Mouse (Mus musculus) C2C12 (cell line): ENCODE data around the gene Psmc2.

Source experiments
- CTCF ChIP-seq: IDR thresholded peaks from one replicate; pipeline ENCODE4 v1.5.1; 2011; ENCODE audit not compliant: control insufficient read depth, insufficient read depth, insufficient read length
- FOSL1 ChIP-seq: IDR thresholded peaks from one replicate; pipeline ENCODE4 v1.8.0; 2011; ENCODE audit warnings: mild to moderate bottlenecking, low read length; ENCODE audit not compliant: poor library complexity, insufficient read depth, severe bottlenecking
- MAX ChIP-seq: IDR thresholded peaks from one replicate; pipeline ENCODE4 v1.6.1; 2011; ENCODE audit warnings: mild to moderate bottlenecking, control low read depth
- MYOD1 ChIP-seq: IDR thresholded peaks from one replicate; pipeline ENCODE4 v1.6.1; 2011; ENCODE audit warnings: low read depth; ENCODE audit not compliant: control insufficient read depth, insufficient read length
- MYOG ChIP-seq: IDR thresholded peaks from one replicate; pipeline ENCODE4 v1.6.1; 2011; ENCODE audit not compliant: control insufficient read depth, insufficient read length; ENCODE audit errors: extremely low read depth
- USF1 ChIP-seq: IDR thresholded peaks from one replicate; pipeline ENCODE4 v1.6.1; 2011; ENCODE audit warnings: low read depth, mild to moderate bottlenecking, control low read depth, moderate library complexity

- TF ChIP-seq MYOD1, result no peak
- no peak for TF ChIP-seq CTCF
- no peak for TF ChIP-seq USF1
- no peak for TF ChIP-seq MAX
- TF ChIP-seq MYOG, result no peak
- no peak for TF ChIP-seq FOSL1
These were observed 18.7 kb downstream of the Psmc2 start for GRCm38 (mm10) chr5:21803691-21804188.
